Mouse (Mus musculus) heart, embryonic 14.5 days (tissue): ENCODE results near the gene Tigar. TPM values are rescaled to one million over a fixed set of nuclear protein-coding genes. Genes with fewer than 3 reads are reported as not detected.

Experiments used
- ATAC-seq: fragments of 200-750 bp; cut with Nextera tagmentation; 2 replicates; pipeline ENCODE4 v1.8.0; 2017; ENCODE audit warnings: low read depth, moderate TSS enrichment; ENCODE audit not compliant: insufficient number of reproducible peaks, insufficient read depth, low FRiP score
- H3K27ac ChIP-seq, 2 experiments: fragments of 200-500 bp in 1 of 2; fragments of 300-500 bp in 1 of 2; sonication (generic) in 1 of 2; replicated peaks in 1 of 2; 2 replicates each; pipeline ENCODE4 v1.5.1; 2012 to 2014; ENCODE audit warnings: low read depth in 2 of 2, low read length in 2 of 2, control low read depth in 1 of 2, mild to moderate bottlenecking in 1 of 2, mixed read lengths in 1 of 2; ENCODE audit not compliant: control insufficient read depth in 1 of 2, insufficient read depth in 1 of 2
- H3K27me3 ChIP-seq: fragments of 300-500 bp; sonication (generic); 2 replicates; pipeline ENCODE4 v1.6.1; 2014; ENCODE audit warnings: mild to moderate bottlenecking, low read length, control low read depth; ENCODE audit not compliant: control insufficient read depth, insufficient read depth
- H3K36me3 ChIP-seq: fragments of 300-500 bp; sonication (generic); 2 replicates; pipeline ENCODE4 v1.6.1; 2014; ENCODE audit warnings: mild to moderate bottlenecking, control low read depth, low read length, mixed read lengths; ENCODE audit not compliant: control insufficient read depth, insufficient read depth
- H3K4me1 ChIP-seq, 2 experiments: fragments of 200-500 bp in 1 of 2; fragments of 300-500 bp in 1 of 2; sonication (generic) in 1 of 2; 2 replicates each; pipeline ENCODE4 v1.6.1; 2012 to 2014; ENCODE audit warnings: low read length in 2 of 2, control low read depth in 1 of 2, mixed read lengths in 1 of 2; ENCODE audit not compliant: control insufficient read depth in 2 of 2, insufficient read depth in 2 of 2
- H3K4me2 ChIP-seq: fragments of 300-500 bp; sonication (generic); 2 replicates; pipeline ENCODE4 v1.6.1; 2014; ENCODE audit warnings: mild to moderate bottlenecking, low read length
- H3K4me3 ChIP-seq, 2 experiments: fragments of 200-500 bp in 1 of 2; fragments of 300-500 bp in 1 of 2; sonication (generic) in 1 of 2; 2 replicates each; pipeline ENCODE4 v1.5.1; 2012 to 2014; ENCODE audit warnings: low read length in 2 of 2, mild to moderate bottlenecking in 2 of 2, control low read depth in 1 of 2, low read depth in 1 of 2, moderate library complexity in 1 of 2; ENCODE audit not compliant: control insufficient read depth in 1 of 2, insufficient read depth in 1 of 2
- H3K9ac ChIP-seq: fragments of 300-500 bp; sonication (generic); 2 replicates; pipeline ENCODE4 v1.6.1; 2014; ENCODE audit warnings: mild to moderate bottlenecking, low read length
- H3K9me3 ChIP-seq: fragments of 300-500 bp; sonication (generic); 2 replicates; pipeline ENCODE4 v1.6.1; 2016; ENCODE audit warnings: low read length, control low read depth; ENCODE audit not compliant: control insufficient read depth
- WGBS: fragments of 180-500 bp; shearing (Covaris S2); extraction: QIAGEN DNeasy Blood & Tissue Kit; methylation state at CpG from one replicate; pipeline ENCODE4 v1.1.7; 2014; 5-methylcytosine and 5-hydroxymethylcytosine counted together
- polyA plus RNA-seq: library from polyadenylated mRNA; unstranded; fragments of >200 nt; fragmentation: Nextera tagmentation; extraction: Ambion mirVana; gene quantifications from 2 replicates; pipeline ENCODE4 v1.2.1, GENCODE M21; 2014

Gene Tigar
- polyA plus RNA-seq, 1 experiment from 2014 or later, result 7.4 TPM

DNA sequence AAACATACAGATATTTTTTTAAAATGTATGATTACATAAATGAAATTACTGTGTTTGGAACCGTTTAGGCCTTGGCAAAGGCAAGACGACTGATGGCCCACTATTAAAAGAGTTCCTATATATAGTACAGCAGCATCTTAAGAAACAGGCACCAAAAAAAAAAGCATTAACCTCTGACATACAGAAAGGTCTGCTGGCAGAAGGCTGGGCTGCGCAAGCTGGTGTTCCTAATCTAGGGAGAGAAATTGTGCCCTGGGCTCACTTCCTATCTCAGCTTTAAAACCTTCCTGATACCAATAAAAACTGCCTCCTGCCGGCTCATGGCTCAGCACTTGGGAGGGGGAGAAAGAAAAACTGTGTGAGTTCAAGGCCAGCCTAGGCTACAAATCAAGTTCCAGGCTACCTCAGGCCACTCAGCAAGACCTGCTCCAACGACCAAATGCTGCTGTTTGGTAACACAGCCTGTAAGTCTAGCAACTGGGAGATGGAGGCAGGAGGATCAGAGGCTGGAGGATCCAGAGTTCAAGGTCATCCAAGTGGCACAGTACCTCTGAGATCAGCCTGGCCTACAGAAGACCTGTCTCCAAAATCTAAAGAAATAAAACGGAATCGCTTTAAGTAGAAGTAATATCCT lies 4.8 kb downstream of the Tigar start:
- ATAC-seq, result no peak
- peaks cover 16% of the 10 kb centered on the region for H3K36me3 ChIP-seq
- H3K27me3 ChIP-seq, result no peaks in the 10 kb centered on the region
- 74% methylated on average over 7 of the region's 7 CpGs for WGBS
- no peaks in the 10 kb centered on the region for H3K9me3 ChIP-seq
- peaks cover 5 to 19% of the 10 kb centered on the region in 2 experiments for H3K4me1 ChIP-seq
- H3K4me3 ChIP-seq, result no peak overlapping the region
- no peak overlapping the region for H3K27ac ChIP-seq
- no peak overlapping the region for H3K9ac ChIP-seq
- no peak overlapping the region for H3K4me2 ChIP-seq

GRCm38 (mm10) chr6:127103506-127104275 lies 5.7 kb downstream of the Tigar start:
- peaks cover 5 to 17% of the 10 kb centered on the region in 2 experiments for H3K4me1 ChIP-seq
- H3K27ac ChIP-seq, result no peak overlapping the region
- H3K4me2 ChIP-seq, result no peak overlapping the region
- ATAC-seq, result no peak
- no peak overlapping the region for H3K4me3 ChIP-seq
- no peaks in the 10 kb centered on the region for H3K9me3 ChIP-seq
- H3K27me3 ChIP-seq, result no peaks in the 10 kb centered on the region
- H3K36me3 ChIP-seq, result peaks cover 16% of the 10 kb centered on the region
- WGBS, result 90% methylated on average over 6 of the region's 6 CpGs
- H3K9ac ChIP-seq, result no peak overlapping the region

GRCm38 (mm10) chr6:127094565-127094964 lies 14.8 kb downstream of the Tigar start:
- Histone ChIP-seq H3K27me3 (no peaks in the 10 kb centered on the region), H3K36me3 (peaks cover 27% of the 10 kb centered on the region), H3K4me1 (no peaks in the 10 kb centered on the region), H3K4me2 (no peak overlapping the region), H3K27ac (no peak overlapping the region), H3K4me3 (no peak overlapping the region), H3K9me3 (no peaks in the 10 kb centered on the region), H3K9ac (no peak overlapping the region)
- WGBS, result 62% methylated on average over 7 of the region's 7 CpGs
- ATAC-seq, result no peak

DNA sequence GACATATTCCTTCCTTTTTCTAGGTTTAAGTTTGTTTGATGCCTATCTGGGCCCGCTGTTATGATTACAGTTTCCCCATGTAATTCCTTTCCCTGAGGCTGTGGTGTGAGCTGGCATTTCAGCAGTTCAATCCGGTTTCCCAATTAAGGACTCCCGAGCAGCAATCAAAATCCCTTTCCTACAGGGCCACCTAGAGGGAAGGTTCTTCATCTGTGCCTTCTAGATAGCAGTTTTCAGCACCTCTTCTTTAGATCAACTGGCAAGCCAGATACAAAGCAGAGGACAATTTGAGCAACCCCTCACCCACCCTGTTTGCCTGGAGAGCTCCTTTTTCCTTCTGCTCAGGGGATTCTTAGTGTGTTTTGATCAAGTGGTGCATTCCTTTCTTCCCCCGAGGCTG lies 22.6 kb downstream of the Tigar start:
- Histone ChIP-seq H3K27ac (peak overlapping the region; percentile 39 to 42; a peak in 2 of 4 replicates), H3K9ac (0 out of 2 replicates have a peak overlapping the region, but pooled peaks have one; percentile 8), H3K27me3 (peaks cover 6% of the 10 kb centered on the region), H3K4me3 (no peak overlapping the region), H3K4me2 (0 out of 2 replicates have a peak overlapping the region, but pooled peaks have one; percentile 13), H3K4me1 (peaks cover 11 to 18% of the 10 kb centered on the region in 2 experiments; a peak in 3 of 4 replicates), H3K9me3 (no peaks in the 10 kb centered on the region), H3K36me3 (peaks cover 38% of the 10 kb centered on the region)
- WGBS, result 7% methylated on average over 4 of the region's 4 CpGs
- no peak for ATAC-seq

GRCm38 (mm10) chr6:127081820-127082219 lies 27.5 kb downstream of the Tigar start:
- no peak overlapping the region for H3K27ac ChIP-seq
- no peaks in the 10 kb centered on the region for H3K9me3 ChIP-seq
- WGBS, result 69% methylated on average over 6 of the region's 6 CpGs
- H3K4me3 ChIP-seq, result no peak overlapping the region
- H3K4me2 ChIP-seq, result no peak overlapping the region
- peaks cover 24% of the 10 kb centered on the region for H3K27me3 ChIP-seq
- peaks cover 10 to 11% of the 10 kb centered on the region in 2 experiments; a peak in 2 of 4 replicates for H3K4me1 ChIP-seq
- H3K9ac ChIP-seq, result no peak overlapping the region
- no peaks in the 10 kb centered on the region for H3K36me3 ChIP-seq
- ATAC-seq, result no peak

- 2% methylated on average over 54 of the region's 59 CpGs for WGBS
- Histone ChIP-seq H3K9ac (peak overlapping the region; percentile 74), H3K27ac (no peak overlapping the region), H3K4me3 (peak overlapping the region; percentile 44 to 62), H3K4me1 (peaks cover 10 to 12% of the 10 kb centered on the region in 2 experiments; a peak in 2 of 4 replicates), H3K27me3 (peaks cover 24% of the 10 kb centered on the region), H3K36me3 (no peaks in the 10 kb centered on the region), H3K4me2 (peak overlapping the region; percentile 98), H3K9me3 (no peaks in the 10 kb centered on the region)
- ATAC-seq, result no peak
Measured at GRCm38 (mm10) chr6:127079867-127080731, 29.3 kb downstream of the Tigar start.

GRCm38 (mm10) chr6:127072817-127073216 lies 36.5 kb downstream of the Tigar start, which contains the start of gene Fgf23:
Fgf23 (plus strand) TSS chr6:127072902.
- Histone ChIP-seq H3K27ac (no peak within 1 kb of the TSS), H3K4me2 (peak within 1 kb of the TSS; percentile 27), H3K4me3 (no peak within 1 kb of the TSS), H3K27me3 (no peaks in the 10 kb centered on the region), H3K9ac (peak within 1 kb of the TSS; percentile 27; the same call in 1 of the 2 replicates), H3K9me3 (no peaks in the 10 kb centered on the region), H3K4me1 (peaks cover 10 to 13% of the 10 kb centered on the region in 2 experiments; a peak in 3 of 4 replicates), H3K36me3 (no peaks in the 10 kb centered on the region)
- peak; percentile 76 for ATAC-seq
- 14% methylated on average over 5 of the region's 5 CpGs for WGBS
